Mouse (Mus musculus): ENCODE data around the gene Disp2. TPM values are rescaled to one million over a fixed set of nuclear protein-coding genes. Genes with fewer than 3 reads are reported as not detected.
A peak's percentile ranks its signal among the peaks of the same experiment; 100 is the strongest.

Gene Disp2
- total RNA-seq, 2 experiments from 2014 or later: not detected

DNA sequence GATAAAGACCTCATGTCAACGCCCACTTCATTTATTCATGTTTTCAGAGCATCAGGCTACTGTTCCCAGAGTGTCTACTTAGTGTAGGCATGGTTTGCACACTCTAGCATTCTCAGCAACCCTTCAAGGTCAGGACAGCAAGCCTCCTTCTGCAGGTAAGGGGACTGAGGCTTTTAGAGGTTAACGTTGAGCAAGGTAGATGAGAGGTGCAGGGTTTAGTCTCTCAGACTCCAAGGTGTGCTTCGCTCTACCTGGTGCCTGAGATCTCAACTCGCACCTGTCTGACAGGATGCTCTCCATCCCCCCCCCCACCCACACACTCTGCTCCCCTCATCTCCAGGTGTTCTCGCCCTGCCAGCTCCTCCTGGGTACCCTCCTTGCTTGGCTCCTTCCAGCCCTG is 25.4 kb upstream of the Disp2 start:
- no peak for ATAC-seq (replicated peaks; ENCODE audit: low FRiP score, poor library complexity, severe bottlenecking)

DNA sequence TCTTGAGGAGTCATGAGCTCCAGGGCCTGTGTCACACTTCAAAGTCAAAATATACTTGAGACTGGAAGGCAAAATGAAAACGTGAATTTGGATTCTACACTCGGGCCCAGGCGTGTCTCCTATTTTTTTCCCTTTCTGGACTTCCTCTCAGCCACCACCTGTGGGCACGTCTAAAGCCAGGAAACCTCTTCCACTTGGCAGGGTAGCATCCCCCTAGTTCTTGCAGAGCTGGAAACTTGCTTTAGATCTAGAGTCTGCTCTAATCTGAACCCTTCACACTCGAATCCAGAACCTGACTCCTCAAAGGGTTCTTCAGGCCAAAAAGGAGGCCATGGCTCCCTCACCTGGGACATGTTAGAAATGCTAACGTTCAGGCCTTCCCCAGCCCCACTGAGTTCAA is 24.1 kb upstream of the Disp2 start:
- no peak for ATAC-seq (replicated peaks; ENCODE audit: low FRiP score, poor library complexity, severe bottlenecking)

DNA sequence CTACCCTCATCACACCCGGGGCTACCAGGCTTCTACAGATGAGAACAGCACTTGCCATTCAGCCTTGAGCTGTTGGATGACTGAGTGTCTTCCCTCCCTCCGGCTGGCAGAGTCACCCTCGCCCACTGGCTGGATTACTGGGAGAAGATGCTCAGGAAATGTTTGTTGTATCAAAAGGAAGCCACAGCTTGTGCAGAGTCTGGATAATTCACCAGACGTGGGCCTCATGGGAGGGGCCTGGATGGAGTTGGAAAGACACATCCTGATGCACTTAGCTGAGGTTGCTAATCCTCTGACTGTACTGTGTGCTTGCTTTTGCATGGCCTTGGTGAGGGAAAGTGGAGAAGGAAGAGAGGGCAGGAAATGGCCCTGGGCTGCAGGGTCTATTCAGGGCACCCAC is 23.4 kb upstream of the Disp2 start:
- no peak for ATAC-seq (replicated peaks; ENCODE audit: low FRiP score, poor library complexity, severe bottlenecking)

DNA sequence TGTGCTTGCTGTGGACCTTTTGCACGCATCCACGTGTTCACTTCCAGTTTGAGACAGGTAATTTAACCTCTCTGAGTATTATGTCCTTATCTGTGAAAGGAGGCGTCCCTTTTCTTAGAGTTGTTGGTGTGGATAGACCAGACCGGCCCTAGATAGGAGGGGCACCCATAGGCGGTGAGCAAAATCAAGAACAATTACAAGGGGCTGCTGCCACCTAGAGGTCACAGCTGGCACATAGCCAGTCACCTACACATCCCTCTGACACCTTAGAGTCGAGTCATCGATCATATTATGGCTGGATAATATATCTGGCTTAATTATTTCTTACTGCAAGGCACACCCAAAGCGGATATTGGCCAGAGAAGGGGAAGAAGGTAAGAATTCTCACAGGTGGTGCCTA is 19.7 kb upstream of the Disp2 start:
- ATAC-seq (replicated peaks; ENCODE audit: low FRiP score, poor library complexity, severe bottlenecking): peak; percentile 42; the same call in 1 of the 2 replicates

DNA sequence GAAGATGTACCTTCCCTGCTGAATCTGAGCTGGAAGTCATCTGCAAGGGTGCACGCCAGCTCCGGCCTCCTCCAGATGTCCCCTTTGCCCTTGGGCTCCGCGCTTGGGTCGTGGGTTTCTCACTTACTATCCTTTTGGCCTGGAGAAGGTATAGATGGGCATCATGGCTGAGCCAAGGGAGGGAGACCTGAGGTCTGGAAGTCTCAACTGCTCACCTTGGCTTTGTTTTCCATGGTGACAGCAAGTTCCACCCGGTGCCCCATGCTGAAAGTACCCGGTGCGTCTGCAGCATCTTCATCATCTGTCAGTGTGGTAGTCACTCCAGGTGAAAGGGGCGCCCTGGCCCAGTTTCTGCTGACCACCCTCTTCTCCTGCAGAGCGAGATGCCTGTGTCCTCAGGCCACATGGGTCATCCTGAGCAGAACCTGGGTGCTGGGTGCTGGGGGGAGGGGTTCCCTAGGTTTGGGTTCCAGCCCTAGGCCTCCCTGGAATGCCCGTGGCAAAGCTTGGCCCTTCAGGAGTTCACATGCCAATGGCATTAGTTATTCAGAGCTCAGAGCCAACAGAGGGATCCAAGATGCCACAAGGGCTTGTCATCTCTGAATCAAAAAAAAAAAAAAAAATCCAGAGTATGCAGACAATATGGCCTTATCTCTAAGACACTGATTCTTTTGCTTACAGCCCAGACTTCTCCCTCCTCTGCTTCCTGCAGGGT is 19.1 kb upstream of the Disp2 start:
- ATAC-seq (replicated peaks; ENCODE audit: low FRiP score, poor library complexity, severe bottlenecking): no peak

DNA sequence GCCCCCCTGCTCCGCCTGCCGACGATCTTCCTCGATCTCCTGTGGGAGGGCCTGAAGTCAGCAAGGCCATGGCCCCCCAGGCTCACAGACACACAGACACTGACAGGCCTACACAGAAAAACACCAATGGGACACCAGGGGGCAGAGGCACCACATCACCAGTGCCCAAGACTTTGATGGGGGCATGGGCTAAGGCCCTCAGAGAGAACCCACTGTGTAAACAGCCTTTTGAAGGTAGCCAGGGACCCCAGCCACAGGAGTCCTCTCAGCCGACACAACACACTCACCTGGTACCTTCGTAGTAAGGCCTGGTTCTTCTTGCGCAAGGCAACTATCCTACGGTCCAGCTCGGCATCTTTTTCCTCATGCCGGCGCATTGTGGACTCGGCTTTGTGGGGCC is 18.2 kb upstream of the Disp2 start:
- ATAC-seq (replicated peaks; ENCODE audit: low FRiP score, poor library complexity, severe bottlenecking): no peak

DNA sequence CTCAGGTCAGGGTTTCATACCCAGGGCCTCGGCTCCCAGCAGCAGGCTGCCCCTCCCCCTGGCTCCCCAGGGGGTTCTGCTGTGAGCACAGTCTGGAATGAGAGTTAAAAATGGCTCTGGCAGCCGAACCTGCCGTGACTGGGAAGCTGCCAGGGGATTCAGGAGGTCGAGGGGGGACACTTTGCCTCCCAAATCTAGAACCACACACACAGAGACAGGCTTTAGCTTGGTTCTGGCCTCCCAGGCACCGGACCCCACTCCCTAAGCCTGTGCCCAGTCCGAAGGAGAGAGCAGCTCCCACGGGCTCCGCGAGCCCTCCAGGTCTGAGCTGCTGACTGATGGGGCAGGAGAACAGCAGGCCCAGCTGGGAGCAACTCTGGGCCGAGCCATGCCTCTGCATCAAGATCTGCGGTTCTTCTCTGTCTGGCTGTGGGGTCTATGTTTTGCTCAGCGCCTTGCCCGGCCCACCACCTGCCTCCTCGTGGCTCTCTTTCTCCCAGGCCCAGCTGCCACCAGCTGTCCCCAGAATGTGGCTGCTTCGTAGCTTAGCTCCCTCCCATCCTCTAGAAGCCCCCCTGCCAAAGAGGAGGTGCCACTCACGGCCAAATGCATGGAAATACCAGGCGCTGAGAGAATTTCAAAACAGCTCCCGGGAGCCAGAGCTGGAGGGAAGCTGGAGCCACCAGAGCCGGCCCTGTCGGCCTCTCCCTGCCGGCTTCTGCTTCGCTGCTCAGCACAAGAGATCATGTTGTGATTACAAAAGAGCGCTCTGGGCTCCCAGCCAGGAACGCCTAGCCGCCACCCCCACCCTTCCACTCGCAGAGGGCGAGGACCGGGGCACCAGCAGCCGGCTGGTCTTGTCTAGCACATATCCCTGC is 17.4 kb upstream of the Disp2 start, which contains the start of gene Ccdc9b:
Gene Ccdc9b, minus strand, starts transcription at position 756 of the 878 bp plus-strand sequence.
- peak; percentile 79 for ATAC-seq (replicated peaks; ENCODE audit: low FRiP score, poor library complexity, severe bottlenecking)

DNA sequence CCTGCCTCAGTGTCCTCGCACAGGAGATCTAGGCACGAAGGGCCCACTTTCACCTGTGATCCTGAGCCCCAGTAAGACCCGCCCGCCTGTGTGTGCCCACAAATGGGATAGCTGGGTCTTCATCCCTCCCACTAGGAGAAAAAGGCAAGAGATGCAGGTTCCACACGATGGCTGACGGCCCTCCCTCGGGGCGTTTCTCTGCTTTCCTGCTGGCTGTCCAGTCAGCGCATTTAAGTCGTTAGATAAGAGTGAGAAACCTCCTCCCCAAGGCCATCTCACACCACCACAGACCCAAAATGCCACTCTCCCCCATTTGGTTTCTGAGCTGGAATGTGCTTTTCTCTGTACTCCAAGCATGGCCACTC is 16.8 kb upstream of the Disp2 start:
- ATAC-seq (replicated peaks; ENCODE audit: low FRiP score, poor library complexity, severe bottlenecking): peak; percentile 56

DNA sequence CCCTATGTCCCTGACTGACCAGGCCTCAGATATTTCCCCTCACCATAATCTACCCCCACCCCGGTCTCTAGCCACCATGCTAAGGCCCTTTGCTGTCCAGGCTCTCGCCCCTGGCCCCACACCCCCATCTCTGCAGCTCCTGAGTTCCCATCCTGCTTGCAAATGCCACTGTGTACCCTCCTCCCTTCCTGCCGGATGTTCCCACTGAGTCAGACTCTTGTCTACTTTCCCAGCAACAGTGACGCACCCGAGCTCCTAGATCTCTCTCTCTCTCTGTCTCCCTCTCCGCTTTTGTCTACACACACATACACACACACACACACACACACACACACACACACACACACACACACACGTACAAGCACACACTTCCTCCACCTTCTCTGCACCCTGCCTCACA is 16.1 kb upstream of the Disp2 start:
- ATAC-seq (replicated peaks; ENCODE audit: low FRiP score, poor library complexity, severe bottlenecking): no peak

DNA sequence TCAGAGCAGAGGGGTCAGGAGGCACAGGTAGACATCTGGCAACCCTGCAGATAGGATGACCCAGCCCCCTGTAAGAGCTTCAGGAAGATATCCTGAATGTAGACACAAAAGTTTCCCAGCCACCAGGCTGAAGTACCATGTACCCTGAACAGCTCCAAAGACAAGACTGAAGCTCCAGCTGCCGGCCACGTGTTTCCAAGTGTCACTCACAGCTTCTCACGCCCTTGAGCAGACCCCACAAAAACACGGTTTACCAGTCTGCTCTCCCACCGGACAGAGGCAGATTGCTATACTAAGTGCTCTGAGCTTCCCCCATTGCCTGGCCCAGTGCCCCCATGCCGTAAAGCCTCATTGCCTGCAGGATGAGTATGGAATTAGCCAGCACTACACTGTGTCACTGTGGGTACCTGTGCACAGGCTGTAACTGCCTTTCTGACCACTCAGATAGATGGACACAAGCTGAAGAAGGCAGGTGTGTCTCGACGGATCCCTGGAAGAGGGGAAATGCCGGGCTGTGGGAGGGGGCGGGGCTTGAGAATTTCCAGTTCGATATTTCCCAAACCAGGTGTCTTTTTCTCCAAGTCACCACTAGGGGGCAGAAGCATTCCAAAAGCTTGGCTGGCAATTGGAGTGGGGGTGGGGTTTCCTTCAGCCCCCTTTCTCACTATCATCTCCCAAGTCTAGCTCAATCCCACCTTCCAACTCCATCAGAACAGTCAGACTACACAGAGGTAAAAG is 15.3 kb upstream of the Disp2 start:
- ATAC-seq (replicated peaks; ENCODE audit: low FRiP score, poor library complexity, severe bottlenecking): no peak

DNA sequence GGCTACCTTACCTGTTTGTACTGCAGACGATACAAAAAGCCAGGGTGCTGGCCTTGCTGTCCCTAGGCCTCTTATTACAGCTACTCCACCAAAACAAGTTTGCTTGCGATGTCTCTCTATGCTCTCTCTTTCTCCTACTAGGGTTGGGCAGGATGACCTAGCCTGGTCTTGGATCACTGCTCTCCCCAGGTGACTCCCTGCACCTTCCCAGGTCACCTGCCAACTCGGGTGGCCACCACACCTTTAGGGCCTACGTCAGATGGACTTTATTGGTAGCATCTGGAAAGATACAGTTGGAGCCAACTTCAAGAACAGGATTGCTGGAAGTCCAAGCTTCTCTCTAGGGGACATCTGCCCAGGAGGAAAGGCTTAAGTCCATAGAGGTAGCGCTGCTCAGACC is 14.6 kb upstream of the Disp2 start:
- ATAC-seq (replicated peaks; ENCODE audit: low FRiP score, poor library complexity, severe bottlenecking): no peak

DNA sequence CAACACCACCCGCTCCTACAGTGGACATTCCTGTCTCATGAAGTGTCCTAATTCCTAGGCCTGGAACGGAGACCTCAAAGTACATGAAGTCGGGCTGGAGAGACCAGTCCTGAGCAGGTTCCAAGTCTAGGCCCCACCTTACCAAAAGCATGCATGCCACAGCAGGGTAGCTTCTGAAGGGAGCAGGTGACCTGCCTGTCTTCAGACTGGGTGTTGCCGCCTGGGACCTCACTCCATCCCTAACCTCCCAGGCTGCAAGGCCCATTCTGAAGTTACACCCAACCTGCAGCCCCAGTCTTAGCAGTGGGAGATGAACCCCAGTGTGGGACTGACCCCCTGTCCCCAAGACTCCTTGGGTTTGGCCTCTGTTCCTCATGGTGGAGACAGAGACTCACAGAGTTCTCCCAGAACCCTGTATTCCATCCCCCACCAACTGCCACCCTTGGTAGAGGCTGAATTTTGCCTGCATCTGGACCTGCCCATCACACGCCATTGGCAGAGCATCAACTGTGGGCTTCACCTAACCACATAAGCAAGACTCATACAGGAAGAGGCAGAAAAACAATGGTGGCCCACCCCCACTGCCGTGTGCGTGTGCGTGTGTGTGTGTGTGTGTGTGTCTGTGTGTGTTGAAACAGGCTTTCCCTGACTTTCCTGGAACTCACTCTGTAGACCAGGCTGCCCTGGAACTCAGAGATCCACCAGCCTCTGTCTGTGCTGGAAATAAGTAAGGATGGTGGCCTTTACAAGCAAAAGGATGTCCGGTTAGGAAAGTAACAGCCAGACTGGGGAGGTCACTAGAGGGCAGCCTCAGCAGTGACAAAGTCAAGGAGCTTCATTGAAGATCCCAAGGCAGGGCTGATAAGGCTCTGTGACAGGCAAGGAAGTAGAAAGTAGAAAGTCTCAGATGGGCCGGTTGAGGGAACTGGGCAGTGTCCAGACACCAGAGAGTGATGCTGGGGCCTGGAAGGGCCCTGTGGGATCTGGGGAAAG is 13.2 kb upstream of the Disp2 start:
- ATAC-seq (replicated peaks; ENCODE audit: low FRiP score, poor library complexity, severe bottlenecking): no peak

DNA sequence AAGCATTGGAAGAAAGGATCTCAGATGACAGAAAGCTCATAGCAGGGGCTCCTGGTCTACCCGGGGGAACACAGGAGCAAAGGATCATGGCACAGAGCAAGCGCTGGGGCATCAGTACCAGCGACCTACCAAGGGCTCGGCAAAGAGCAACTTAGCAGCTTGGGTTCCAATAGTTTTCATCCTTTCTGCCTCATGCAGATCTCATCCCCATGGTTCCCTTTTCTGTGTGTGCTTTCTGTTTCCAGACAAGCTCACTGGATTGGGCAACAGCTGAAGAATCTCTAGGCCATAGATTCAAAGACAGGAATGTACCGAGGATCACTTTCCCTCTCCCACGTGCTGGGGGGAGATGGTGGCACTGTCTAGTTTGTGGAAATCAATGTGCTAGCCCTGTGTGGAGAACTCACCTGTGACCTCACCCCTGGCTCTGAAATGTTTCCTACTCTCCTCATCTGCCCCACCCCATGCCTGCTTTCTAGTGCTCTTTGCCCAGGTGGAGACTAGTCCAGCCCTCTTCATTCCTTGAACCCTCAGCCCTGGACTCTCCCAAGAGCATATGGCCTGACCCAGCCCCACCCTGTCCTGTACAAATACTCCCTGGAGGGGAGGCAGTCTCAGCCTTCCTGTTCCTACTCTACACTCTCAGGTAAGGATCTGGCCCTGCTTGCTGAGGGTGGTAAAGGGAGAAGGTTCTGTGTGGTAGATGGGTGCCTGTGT is 7.2 kb upstream of the Disp2 start, which contains the start of gene Phgr1:
Gene Phgr1, plus strand, starts transcription at position 612 of the 717 bp plus-strand sequence.
- no peak for ATAC-seq (replicated peaks; ENCODE audit: low FRiP score, poor library complexity, severe bottlenecking)

DNA sequence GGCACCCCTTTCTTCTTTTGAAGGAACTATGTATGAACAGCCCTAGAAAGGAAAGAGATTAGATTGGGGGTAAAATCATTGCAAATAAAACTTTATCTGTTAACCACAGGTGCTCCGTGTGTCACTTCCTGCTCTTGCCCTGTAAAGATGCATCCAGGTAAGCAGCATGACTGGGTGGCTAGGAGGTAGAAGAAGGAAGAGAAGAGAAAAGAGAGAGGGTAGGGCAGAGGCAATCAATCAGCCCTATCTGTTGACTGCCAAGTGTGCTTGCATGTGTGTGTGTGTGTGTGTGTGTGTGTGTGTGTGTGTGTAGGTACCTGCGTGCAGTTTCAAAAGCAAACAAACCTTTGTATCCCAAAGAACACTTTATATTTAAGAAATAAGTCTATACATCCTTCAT is 5.0 kb upstream of the Disp2 start:
- no peak for ATAC-seq (replicated peaks; ENCODE audit: low FRiP score, poor library complexity, severe bottlenecking)

DNA sequence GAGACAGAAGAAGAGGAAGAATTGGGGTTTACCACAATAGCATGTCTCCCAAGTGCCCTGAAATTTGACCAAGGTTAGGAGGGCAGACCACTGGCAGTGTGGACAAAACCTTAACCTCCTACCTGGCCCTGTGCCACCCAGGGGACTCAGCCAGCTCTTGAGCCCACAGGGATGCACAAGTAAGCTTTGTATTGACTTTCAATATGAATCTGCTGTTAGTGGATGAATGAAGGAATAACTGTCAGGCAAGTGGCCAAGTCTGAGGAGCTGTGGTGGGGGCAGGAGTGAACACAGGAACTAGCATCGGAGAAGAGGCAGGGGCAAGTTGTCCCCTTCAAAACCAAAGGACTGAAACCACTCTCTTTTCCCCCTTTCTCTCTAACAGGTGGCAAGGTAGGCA is 4.1 kb upstream of the Disp2 start:
- no peak for ATAC-seq (replicated peaks; ENCODE audit: low FRiP score, poor library complexity, severe bottlenecking)

DNA sequence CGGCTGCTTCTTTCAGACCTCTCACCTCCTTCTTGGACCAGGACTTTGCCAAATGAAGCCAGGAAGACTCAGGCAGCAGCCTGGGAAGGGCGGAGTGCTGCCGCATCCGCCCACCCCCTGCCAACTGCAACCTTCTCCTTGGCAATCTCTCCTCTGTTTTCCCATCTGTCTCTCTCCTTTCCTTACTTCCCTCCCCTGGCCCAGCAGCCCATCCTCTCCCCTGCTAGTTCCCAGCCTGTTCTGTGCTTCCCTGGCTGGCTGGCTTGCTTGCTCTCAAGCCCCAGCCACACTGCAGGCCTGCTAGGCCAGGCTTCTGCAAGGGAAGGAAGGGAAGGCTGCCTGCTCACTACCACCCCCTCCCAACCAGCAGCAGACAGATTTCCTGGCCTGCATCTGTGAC is 3.7 kb upstream of the Disp2 start:
- no peak for ATAC-seq (replicated peaks; ENCODE audit: low FRiP score, poor library complexity, severe bottlenecking)

DNA sequence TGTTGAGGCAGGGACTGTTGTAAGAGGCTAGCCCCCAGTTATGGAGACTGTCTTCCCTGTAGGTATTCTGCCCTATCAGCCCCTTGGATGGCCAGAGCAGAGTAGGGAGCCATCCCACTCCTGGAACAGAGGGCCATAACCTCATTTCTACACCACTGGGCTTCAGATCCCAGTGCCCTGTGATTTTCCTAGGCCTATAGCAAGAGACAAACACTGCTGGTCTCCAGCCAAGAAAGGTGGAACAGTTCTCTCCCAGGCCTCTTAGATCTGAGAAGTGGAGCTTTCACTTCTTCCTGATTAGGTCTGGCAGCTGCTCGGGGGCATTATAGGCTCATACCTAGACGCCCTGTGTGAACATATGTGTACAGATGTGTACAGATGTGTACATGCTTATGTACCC is 3.2 kb upstream of the Disp2 start:
- no peak for ATAC-seq (replicated peaks; ENCODE audit: low FRiP score, poor library complexity, severe bottlenecking)

DNA sequence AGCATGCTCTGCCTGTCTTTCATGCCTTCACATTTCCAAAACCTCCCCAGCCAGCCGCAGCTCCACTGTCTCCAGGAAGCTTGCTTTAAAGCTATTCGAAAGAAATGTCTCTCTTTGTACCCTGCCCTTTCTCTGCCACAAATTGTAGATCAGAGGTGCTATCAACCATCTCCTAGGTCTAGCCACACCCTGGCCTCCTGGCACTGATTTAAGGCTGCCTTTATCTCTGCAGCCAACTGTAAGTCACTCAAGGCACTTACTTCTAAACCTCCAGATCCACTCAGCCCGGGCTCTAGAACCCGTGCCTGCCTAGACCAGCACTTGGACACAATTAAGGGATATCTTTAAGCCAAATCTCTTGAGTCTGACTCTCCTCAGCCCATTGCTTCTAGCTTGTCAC is 1.1 kb upstream of the Disp2 start:
- ATAC-seq (replicated peaks; ENCODE audit: low FRiP score, poor library complexity, severe bottlenecking): no peak

DNA sequence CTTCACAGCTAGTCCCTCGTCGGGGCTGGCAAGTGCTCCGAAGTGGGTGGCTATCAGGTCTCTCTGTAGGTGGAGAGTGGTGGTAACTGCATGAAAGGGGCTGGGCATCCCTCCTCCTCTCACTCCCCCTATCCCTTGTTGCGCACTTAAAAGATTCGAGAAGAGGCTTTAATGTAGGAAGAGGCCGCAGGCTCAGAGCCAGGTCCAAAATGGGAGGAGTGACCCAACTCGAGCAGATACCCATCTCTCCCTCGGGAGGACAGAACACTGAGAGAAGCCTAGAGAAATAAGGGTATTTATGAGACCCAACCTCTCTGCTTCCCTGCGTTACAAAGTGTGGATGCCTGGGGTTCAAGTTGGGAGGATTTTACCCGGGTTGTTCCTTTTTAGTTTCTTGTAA is 454 bp upstream of the Disp2 start:
- ATAC-seq (replicated peaks; ENCODE audit: low FRiP score, poor library complexity, severe bottlenecking): no peak

Measured in erythroblast, adult 5-6 weeks (primary cell).